Mouse (Mus musculus): ENCODE data around the gene Prdm4.

Gene Prdm4

GRCm38 (mm10) chr10:85916498-85917309, at the start of gene Prdm4:
Gene Prdm4 (minus strand): TSS chr10:85917142.
- peak; percentile 97 for DNase-seq

- DNase-seq, result no peak
Measured at GRCm38 (mm10) chr10:85966476-85966875, 49.5 kb upstream of the Prdm4 start.

DNA sequence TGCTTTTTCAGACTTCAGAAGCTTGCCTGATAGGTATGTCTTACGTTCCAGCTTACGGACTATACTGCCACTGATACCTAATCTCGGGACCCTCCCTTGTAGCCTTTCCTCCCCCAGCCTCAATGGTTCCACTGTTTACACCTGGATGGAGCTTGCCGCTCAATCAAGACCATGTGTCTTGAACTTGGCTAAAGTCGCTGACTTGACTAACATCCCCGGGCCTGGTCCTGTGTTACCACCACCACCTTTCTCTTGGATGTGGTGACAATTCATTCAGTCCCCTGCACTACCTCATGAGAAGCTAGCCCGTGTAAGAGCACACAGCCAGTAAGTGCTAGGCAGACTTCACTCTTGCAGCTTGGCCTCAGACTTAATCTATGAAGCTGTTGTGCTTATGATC, 47.4 kb upstream of the Prdm4 start:
- DNase-seq, result no peak

DNA sequence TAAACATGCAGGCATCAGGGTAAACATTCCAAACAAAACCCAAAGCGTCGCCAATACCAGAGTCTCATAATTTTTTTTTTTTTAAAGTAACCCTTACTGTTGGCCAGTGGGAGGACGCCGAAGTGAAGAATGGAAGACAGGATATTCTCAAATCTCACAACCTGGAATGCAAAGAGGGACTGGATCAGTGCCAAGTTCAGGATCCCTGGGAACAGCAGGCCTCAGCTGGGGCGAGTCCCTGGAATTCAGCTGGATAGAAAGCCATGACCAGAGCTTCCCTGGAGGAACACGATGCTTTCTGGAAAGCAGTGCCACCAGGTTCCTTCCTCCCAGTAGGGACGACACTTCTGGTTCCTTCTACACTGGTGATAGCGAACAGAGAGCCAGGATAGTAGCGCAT, 46.0 kb upstream of the Prdm4 start:
- no peak for DNase-seq

DNA sequence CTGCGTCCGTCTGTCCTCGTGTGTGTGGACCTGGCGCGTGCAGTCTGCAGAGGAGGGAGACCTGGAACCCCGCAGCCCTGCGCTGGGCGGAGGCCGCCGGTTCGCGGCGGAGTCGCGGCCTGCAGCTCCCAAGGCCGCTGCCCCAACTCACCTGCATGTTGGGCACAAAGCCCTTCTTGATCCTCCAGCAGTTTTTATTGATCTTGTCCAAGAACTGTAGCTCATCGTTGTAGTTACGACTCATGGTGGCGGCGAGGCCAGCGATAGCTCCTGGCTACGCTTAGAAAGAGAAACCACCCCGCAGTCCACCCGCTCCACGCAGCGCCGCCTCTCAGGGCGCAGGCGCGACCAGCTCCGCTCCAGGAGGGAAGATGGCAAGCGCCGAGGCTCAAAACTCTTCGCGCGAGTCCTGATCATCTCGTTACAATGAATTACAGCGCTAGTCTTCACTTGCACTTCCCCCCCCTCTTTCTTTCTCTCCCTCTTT, 40.6 kb upstream of the Prdm4 start, which contains the start of gene Rtcb:
TSS of gene Rtcb (minus strand) at position 360 of the 487 bp plus-strand sequence.
- peak; percentile 99 for DNase-seq

- DNase-seq, result no peak
Measured at GRCm38 (mm10) chr10:85956871-85957419, 40.0 kb upstream of the Prdm4 start.

DNA sequence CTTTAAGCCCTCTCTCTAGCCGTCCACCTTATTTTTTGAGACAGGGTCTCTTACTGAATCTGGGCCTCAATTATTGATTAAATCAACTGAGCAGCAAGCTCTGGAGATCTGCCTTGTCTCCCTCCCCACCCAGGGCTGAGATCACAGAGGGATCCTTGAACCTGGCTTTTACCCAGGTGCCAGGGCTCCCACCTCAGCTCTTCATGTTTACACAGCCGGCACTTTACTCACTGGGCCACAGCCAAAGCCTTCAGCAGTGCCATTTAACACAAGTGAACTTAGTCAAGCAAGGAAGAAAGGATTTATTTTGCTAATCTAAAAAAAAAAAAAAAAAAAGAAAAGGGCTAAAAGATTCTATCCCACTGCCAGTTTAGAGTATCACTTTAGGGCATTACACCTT, 37.5 kb upstream of the Prdm4 start:
- DNase-seq, result no peak

DNA sequence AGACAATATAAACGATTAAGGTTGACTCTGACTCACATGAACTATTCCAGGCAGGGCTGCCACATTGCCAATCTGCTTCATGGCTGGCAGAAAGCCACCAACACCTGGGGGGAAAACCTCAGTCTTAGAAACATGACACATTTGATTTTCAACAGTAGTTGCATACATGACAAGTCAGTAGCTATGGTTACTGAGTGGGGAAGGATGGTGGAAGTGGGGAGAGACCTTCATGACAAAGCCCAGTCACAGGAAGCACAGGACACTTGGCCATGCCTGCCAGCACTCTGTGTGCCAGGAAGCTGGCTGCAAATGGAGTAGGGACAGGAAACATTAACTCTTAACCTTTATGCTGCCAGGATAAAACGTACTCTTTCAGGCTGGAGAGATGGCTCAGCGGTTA, 36.5 kb upstream of the Prdm4 start:
- no peak for DNase-seq

GRCm38 (mm10) chr10:85951765-85952443, 35.0 kb upstream of the Prdm4 start:
- no peak for DNase-seq

DNA sequence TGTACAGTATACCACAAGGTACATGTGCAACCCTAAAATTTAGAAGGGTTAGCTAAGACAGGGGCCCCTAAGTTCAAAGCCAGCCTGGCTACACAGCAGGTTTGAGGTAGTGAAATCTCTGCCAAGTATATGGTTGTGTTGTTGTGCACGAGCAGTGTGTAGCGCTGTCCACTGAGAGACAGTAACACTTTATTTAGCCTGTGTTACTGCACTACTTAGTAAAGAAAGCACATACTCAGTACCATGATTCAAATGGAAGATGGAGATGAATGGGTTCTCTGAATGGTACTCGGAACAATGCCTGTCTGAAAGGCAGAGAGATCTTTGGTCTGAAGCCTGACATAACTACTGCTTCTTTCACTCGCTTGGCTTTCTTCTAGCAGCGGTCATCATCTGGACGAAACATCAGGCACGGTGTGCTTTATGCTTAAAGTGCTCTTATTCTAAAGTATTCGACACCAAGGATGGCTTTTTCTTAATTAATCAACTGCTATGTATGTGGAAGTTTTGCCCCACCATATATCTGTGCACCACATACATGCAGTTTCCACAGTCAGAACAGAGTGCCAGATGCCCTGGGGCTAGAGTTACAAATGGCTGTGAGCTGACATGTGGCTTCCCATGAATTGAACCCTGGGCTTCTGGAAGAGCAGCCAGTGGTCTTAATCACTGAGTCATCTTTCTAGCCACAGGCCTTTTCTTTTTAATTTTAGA, 31.7 kb upstream of the Prdm4 start:
- no peak for DNase-seq

DNA sequence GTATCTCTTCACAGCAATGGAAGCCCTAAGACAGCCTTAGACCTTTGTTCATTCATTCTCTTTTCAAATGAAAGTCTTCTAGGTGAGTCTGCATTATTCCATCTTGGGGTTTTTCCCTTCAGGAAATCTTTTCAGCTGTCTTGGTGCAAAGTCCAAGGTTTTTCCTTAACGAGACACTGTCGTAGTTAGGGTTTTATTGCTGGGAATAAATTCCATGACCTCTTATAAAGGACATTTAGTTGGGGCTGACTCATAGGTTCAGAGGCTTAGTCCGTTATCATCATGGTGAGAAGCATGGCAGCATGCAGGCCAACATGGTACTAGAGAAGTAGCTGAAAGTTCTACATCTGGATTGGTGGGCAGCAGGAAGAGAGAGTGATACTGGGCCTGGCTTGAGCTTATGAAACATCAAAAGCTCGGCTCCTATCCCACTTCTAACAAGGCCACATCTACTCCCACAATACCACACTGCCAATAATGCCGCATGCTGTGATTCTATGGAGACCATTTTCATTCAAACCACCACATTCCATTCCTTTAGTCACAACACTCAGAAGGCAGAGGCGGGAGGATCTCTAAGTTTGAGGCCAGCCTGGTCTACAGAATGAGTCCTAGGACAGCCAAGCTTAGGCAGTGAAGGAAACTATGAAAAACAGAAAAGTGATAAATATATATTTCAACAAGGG, 19.5 kb upstream of the Prdm4 start:
- no peak for DNase-seq

DNA sequence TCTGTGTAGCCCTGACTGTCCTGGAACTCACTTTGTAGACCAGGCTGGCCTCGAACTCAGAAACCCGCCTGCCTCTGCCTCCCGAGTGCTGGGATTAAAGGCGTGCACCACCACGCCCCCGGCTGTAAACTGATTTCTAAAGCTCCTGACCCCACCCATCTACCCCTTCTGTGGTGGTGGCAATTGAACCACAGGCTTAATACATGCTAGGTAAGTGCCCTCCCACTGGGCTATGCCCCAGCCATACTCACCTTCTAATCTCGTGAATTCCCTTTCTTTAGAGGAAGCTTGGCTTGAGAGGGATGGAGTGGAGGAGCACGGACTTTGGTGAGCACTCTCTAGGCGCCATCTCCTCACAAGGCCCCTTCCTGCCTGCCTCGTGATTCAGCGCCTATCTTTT, 13.0 kb upstream of the Prdm4 start:
- DNase-seq, result no peak

- no peak for DNase-seq
Measured at GRCm38 (mm10) chr10:85929208-85929591, 12.3 kb upstream of the Prdm4 start.

DNA sequence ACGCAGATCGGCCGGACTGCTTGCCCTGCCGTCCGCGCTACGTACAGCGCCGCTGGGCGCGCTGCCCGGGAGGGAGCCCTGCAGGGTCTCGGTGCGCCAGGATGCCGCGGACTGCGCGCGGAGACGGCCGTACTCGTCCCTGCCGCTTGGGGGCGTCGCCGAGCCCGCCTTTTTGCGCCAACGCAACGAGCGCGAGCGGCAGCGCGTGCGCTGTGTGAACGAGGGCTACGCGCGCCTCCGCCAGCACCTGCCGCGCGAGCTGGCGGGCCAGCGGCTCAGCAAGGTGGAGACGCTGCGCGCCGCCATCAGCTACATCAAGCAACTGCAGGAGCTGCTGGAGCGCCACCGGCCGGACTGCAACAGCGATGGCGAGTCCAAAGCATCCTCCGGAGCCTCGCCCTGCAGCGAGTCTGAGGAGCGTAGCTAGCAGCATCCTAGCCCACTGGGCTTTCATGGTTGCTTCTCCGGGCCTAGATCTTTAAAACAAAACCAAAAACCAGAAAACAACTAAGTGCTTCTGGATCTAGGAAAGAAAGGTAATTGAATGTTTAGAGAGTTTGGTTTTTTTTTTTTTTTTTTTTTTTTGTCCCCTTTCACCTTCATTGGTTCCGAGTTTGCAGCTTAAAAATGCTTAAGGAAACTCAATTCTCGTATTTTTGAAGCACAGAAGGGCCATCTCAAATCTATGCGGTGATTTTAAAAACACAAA, 11.7 kb upstream of the Prdm4 start:
- peak; percentile 86 for DNase-seq

DNA sequence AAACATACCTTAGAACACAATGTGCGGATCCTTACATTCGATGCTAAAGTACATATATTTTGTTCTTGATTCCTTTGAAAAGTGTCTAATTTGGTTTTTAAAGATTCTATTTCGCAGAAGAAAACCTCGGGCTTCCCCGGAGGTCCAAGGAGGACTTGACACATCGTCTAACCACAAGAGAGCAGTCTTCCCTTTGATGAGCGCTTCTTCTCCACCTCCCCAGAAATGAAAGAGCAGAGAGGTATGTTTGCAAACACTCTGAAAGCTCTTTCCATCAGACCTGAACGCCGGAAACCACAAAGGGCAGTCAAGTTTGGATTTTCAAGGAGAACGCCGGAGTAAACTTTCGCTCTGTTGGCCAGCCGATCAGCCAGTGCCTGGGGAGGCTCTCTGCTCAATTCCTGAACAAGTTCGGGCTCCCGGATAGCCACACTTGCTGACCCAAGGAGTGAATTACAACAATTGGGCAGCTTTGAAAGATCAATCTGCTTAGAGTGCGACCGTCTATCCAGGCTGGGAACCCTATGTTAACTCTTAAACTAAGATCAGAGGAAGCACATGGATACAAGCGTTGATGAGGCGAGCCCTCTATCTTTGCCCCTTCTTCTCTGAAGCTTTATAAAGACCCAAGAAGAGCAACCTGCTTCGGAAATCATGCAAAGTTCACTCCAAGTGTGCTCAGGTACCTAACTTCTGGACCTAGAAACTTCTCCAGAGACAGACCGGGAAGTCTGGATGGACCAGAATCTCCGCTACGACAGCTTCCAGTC, 10.9 kb upstream of the Prdm4 start, which contains the start of gene Ascl4:
TSS of gene Ascl4 (plus strand) at position 6 of the 770 bp plus-strand sequence.
- peak; percentile 27 for DNase-seq

DNA sequence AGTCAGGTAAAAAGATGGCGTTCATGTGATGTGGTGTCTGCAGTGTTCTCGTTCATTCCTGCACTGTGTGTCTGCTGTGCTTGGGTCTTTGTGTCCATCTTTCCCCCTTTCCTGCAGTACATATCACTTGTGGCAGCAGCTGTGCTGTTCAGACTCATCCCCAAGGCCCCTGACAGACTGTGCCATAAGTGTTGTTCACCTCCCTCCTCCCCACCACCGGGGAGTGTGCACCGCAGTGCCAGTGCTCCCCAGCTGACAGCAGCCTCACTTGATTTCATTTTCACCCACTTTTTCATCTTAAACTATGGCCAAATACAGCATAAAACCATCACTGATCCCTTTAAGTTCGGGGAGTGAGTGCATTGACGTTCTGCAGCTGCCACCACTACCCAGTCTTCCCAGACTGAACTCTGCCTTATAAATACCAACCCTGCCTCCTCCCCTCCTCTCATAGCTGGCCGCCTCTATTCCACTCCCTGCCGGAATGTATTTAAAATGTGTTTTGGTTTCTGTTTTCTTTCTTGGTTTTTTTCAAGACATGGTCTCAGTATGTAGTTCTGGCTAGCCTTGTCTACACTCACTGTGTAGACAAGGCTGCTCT, 37.0 kb downstream of the Prdm4 start:
- DNase-seq, result no peak

GRCm38 (mm10) chr10:85875812-85876211, 41.1 kb downstream of the Prdm4 start:
- no peak for DNase-seq

DNA sequence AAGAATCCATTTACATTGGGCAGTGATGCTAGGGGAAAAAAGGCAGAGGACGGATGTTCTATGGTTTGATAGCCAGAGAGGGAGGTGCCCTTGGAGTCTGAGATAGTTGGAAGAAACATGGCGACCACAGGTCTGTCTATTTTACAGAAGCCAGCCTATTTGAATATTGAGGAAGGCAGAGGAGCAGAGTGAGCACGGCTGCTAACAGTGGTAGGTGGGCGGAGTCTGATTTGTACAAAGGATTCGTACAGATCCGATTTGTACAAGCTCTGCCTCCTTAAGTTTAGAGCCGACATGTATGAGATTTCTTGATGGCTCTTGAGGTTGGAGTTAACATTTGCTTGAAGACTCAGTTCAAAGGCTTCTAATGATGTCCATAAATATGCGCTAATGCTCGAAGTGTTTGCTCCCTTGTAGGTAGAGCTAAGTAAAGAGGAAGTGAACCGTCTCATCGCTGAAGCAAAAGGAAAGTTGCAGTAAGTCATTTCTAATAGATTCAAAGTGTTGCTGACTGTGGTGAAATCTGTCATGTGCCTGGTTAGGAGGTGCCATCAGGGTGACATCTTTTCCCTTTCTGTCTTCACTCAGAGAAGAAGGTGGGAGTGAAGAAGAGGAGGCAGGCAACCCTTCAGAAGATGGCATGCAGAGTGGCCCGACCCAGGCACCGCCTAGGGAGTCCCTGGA, 42.9 kb downstream of the Prdm4 start:
- DNase-seq, result no peak

- no peak for DNase-seq
Measured at GRCm38 (mm10) chr10:85872479-85872773, 44.5 kb downstream of the Prdm4 start.

Data from thymus, postnatal 4 days (tissue).